Mouse (Mus musculus): ENCODE results near the gene Rps6kb2. TPM values are rescaled to one million over a fixed set of nuclear protein-coding genes. Genes with fewer than 3 reads are reported as not detected.

The Rps6kb2 gene
- polyA plus RNA-seq, 1 experiment from 2014 or later: 43.2 TPM

- no peak overlapping the region for H3K4me2 ChIP-seq
- peaks cover 66% of the 10 kb centered on the region for H3K36me3 ChIP-seq (ENCODE audit: insufficient read depth)
- no peaks in the 10 kb centered on the region for H3K4me1 ChIP-seq (ENCODE audit: insufficient read depth)
- H3K9me3 ChIP-seq (ENCODE audit: low read depth, low read length): no peaks in the 10 kb centered on the region
- no peaks in the 10 kb centered on the region for H3K27me3 ChIP-seq (ENCODE audit: insufficient read depth, low read length)
- TF ChIP-seq CTCF (IDR thresholded peaks at IDR 0.05; ENCODE audit: low read depth): no peak
- WGBS: 77% methylated on average over 10 of the region's 10 CpGs
- DNase-seq (no peak), ATAC-seq (ENCODE audit: insufficient read depth) (no peak)
- H3K9ac ChIP-seq: no peak overlapping the region
- H3K4me3 ChIP-seq (ENCODE audit: low read depth, low read length): no peak overlapping the region
- H3K27ac ChIP-seq (ENCODE audit: low read depth): no peak overlapping the region
Measured at GRCm38 (mm10) chr19:4114551-4114950, 48.6 kb downstream of the Rps6kb2 start.

- no peak for TF ChIP-seq CTCF (IDR thresholded peaks at IDR 0.05; ENCODE audit: low read depth)
- no peak overlapping the region for H3K9ac ChIP-seq
- H3K27ac ChIP-seq (ENCODE audit: low read depth): no peak overlapping the region
- DNase-seq: no peak
- H3K4me2 ChIP-seq: peak overlapping the region; percentile 11; the same call in 1 of the 2 replicates
- H3K36me3 ChIP-seq (ENCODE audit: insufficient read depth): peaks cover 63% of the 10 kb centered on the region
- H3K4me3 ChIP-seq (ENCODE audit: low read depth, low read length): no peak overlapping the region
- H3K9me3 ChIP-seq (ENCODE audit: low read depth, low read length): no peaks in the 10 kb centered on the region
- no peaks in the 10 kb centered on the region for H3K27me3 ChIP-seq (ENCODE audit: insufficient read depth, low read length)
- WGBS: 22% methylated on average over 5 of the region's 5 CpGs
- no peaks in the 10 kb centered on the region for H3K4me1 ChIP-seq (ENCODE audit: insufficient read depth)
- peak; percentile 23 for ATAC-seq (ENCODE audit: insufficient read depth)
Measured at GRCm38 (mm10) chr19:4113806-4114230, 49.3 kb downstream of the Rps6kb2 start.

- no peak overlapping the region for H3K27ac ChIP-seq (ENCODE audit: low read depth)
- no peak overlapping the region for H3K9ac ChIP-seq
- 61% methylated on average over 13 of the region's 13 CpGs for WGBS
- H3K9me3 ChIP-seq (ENCODE audit: low read depth, low read length): no peaks in the 10 kb centered on the region
- H3K4me3 ChIP-seq (ENCODE audit: low read depth, low read length): no peak overlapping the region
- 0 out of 2 replicates have a peak overlapping the region, but pooled peaks have one; percentile 11 for H3K4me2 ChIP-seq
- no peak for TF ChIP-seq CTCF (IDR thresholded peaks at IDR 0.05; ENCODE audit: low read depth)
- H3K4me1 ChIP-seq (ENCODE audit: insufficient read depth): no peaks in the 10 kb centered on the region
- H3K27me3 ChIP-seq (ENCODE audit: insufficient read depth, low read length): no peaks in the 10 kb centered on the region
- peak; percentile 58 for DNase-seq
- peak; percentile 64; the same call in 1 of the 2 replicates for ATAC-seq (ENCODE audit: insufficient read depth)
- peaks cover 63% of the 10 kb centered on the region for H3K36me3 ChIP-seq (ENCODE audit: insufficient read depth)
Measured at GRCm38 (mm10) chr19:4113186-4113805, 49.9 kb downstream of the Rps6kb2 start.

GRCm38 (mm10) chr19:4112063-4112960 is 50.8 kb downstream of the Rps6kb2 start:
- peaks cover 54% of the 10 kb centered on the region for H3K36me3 ChIP-seq (ENCODE audit: insufficient read depth)
- no peaks in the 10 kb centered on the region for H3K4me1 ChIP-seq (ENCODE audit: insufficient read depth)
- no peaks in the 10 kb centered on the region for H3K27me3 ChIP-seq (ENCODE audit: insufficient read depth, low read length)
- no peak overlapping the region for H3K27ac ChIP-seq (ENCODE audit: low read depth)
- DNase-seq (no peak), ATAC-seq (ENCODE audit: insufficient read depth) (no peak)
- H3K4me2 ChIP-seq: no peak overlapping the region
- WGBS: 94% methylated on average over 26 of the region's 26 CpGs
- H3K9me3 ChIP-seq (ENCODE audit: low read depth, low read length): no peaks in the 10 kb centered on the region
- no peak overlapping the region for H3K4me3 ChIP-seq (ENCODE audit: low read depth, low read length)
- no peak for TF ChIP-seq CTCF (IDR thresholded peaks at IDR 0.05; ENCODE audit: low read depth)
- no peak overlapping the region for H3K9ac ChIP-seq

- H3K27me3 ChIP-seq (ENCODE audit: insufficient read depth, low read length): no peaks in the 10 kb centered on the region
- H3K4me3 ChIP-seq (ENCODE audit: low read depth, low read length): no peak overlapping the region
- peaks cover 17% of the 10 kb centered on the region; the same call in 1 of the 2 replicates for H3K36me3 ChIP-seq (ENCODE audit: insufficient read depth)
- no peaks in the 10 kb centered on the region for H3K4me1 ChIP-seq (ENCODE audit: insufficient read depth)
- H3K4me2 ChIP-seq: no peak overlapping the region
- H3K9ac ChIP-seq: no peak overlapping the region
- 82% methylated on average over 9 of the region's 9 CpGs for WGBS
- H3K27ac ChIP-seq (ENCODE audit: low read depth): no peak overlapping the region
- ATAC-seq (ENCODE audit: insufficient read depth): no peak
- DNase-seq: no peak
- no peak for TF ChIP-seq CTCF (IDR thresholded peaks at IDR 0.05; ENCODE audit: low read depth)
- no peaks in the 10 kb centered on the region for H3K9me3 ChIP-seq (ENCODE audit: low read depth, low read length)
Measured at GRCm38 (mm10) chr19:4108535-4108934, 54.6 kb downstream of the Rps6kb2 start.

GRCm38 (mm10) chr19:4106654-4107053 is 56.5 kb downstream of the Rps6kb2 start:
- TF ChIP-seq CTCF (IDR thresholded peaks at IDR 0.05; ENCODE audit: low read depth): no peak
- no peaks in the 10 kb centered on the region for H3K9me3 ChIP-seq (ENCODE audit: low read depth, low read length)
- DNase-seq: no peak
- no peak overlapping the region for H3K27ac ChIP-seq (ENCODE audit: low read depth)
- WGBS: 86% methylated on average over 14 of the region's 14 CpGs
- H3K27me3 ChIP-seq (ENCODE audit: insufficient read depth, low read length): peaks cover 6% of the 10 kb centered on the region
- H3K9ac ChIP-seq: no peak overlapping the region
- no peak overlapping the region for H3K4me2 ChIP-seq
- no peaks in the 10 kb centered on the region for H3K36me3 ChIP-seq (ENCODE audit: insufficient read depth)
- no peaks in the 10 kb centered on the region for H3K4me1 ChIP-seq (ENCODE audit: insufficient read depth)
- H3K4me3 ChIP-seq (ENCODE audit: low read depth, low read length): no peak overlapping the region
- no peak for ATAC-seq (ENCODE audit: insufficient read depth)

- TF ChIP-seq CTCF (IDR thresholded peaks at IDR 0.05; ENCODE audit: low read depth): no peak
- Histone ChIP-seq H3K9ac (no peak overlapping the region), H3K27me3 (ENCODE audit: insufficient read depth, low read length) (peaks cover 26% of the 10 kb centered on the region), H3K9me3 (ENCODE audit: low read depth, low read length) (no peaks in the 10 kb centered on the region), H3K27ac (ENCODE audit: low read depth) (no peak overlapping the region), H3K4me1 (ENCODE audit: insufficient read depth) (peaks cover 7% of the 10 kb centered on the region; the same call in 1 of the 2 replicates), H3K4me2 (no peak overlapping the region), H3K36me3 (ENCODE audit: insufficient read depth) (no peaks in the 10 kb centered on the region), H3K4me3 (ENCODE audit: low read depth, low read length) (no peak overlapping the region)
- DNase-seq (no peak), ATAC-seq (ENCODE audit: insufficient read depth) (no peak)
- WGBS: 88% methylated on average over 16 of the region's 16 CpGs
Measured at GRCm38 (mm10) chr19:4104675-4105194, 58.4 kb downstream of the Rps6kb2 start.

Other genes with a start within 250 kb of the Rps6kb2 start
- 3.0 and 3.6 TPM in 2 replicates for gene Aldh3b1, start 233.5 kb downstream of the Rps6kb2 start, polyA plus RNA-seq (2014; fragmentation: Nextera tagmentation; extraction: Ambion mirVana)
- gene Unc93b1, start 228.2 kb downstream of the Rps6kb2 start, polyA plus RNA-seq (2014; fragmentation: Nextera tagmentation; extraction: Ambion mirVana): 13.3 and 14.8 TPM in 2 replicates
- not detected in 2 replicates for gene Aldh3b3, start 204.7 kb downstream of the Rps6kb2 start, polyA plus RNA-seq (2014; fragmentation: Nextera tagmentation; extraction: Ambion mirVana)
- gene Aldh3b2, start 191.0 kb downstream of the Rps6kb2 start, polyA plus RNA-seq (2014; fragmentation: Nextera tagmentation; extraction: Ambion mirVana): 0.62 and 1.0 TPM in 2 replicates
- 7.2 and 8.0 TPM in 2 replicates for gene Acy3, start 176.8 kb downstream of the Rps6kb2 start, polyA plus RNA-seq (2014; fragmentation: Nextera tagmentation; extraction: Ambion mirVana)
- gene Tbx10, start 170.6 kb downstream of the Rps6kb2 start, polyA plus RNA-seq (2014; fragmentation: Nextera tagmentation; extraction: Ambion mirVana): not detected in 2 replicates
- 24.4 and 25.3 TPM in 2 replicates for gene Nudt8, start 162.8 kb downstream of the Rps6kb2 start, polyA plus RNA-seq (2014; fragmentation: Nextera tagmentation; extraction: Ambion mirVana)
- 1.8 and 2.3 TPM in 2 replicates for gene Gm49405, start 162.7 kb downstream of the Rps6kb2 start, polyA plus RNA-seq (2014; fragmentation: Nextera tagmentation; extraction: Ambion mirVana)
- gene Doc2g, start 160.0 kb downstream of the Rps6kb2 start, polyA plus RNA-seq (2014; fragmentation: Nextera tagmentation; extraction: Ambion mirVana): 2.2 and 3.0 TPM in 2 replicates
- gene Ndufv1, start 150.5 kb downstream of the Rps6kb2 start, polyA plus RNA-seq (2014; fragmentation: Nextera tagmentation; extraction: Ambion mirVana): 193 and 198 TPM in 2 replicates
- gene Gstp1, start 125.4 kb downstream of the Rps6kb2 start, polyA plus RNA-seq (2014; fragmentation: Nextera tagmentation; extraction: Ambion mirVana): 424 and 468 TPM in 2 replicates
- 2.9 and 3.4 TPM in 2 replicates for gene Gstp2, start 117.3 kb downstream of the Rps6kb2 start, polyA plus RNA-seq (2014; fragmentation: Nextera tagmentation; extraction: Ambion mirVana)
- gene Gstp3, start 103.8 kb downstream of the Rps6kb2 start, polyA plus RNA-seq (2014; fragmentation: Nextera tagmentation; extraction: Ambion mirVana): not detected in 2 replicates
- not detected in 2 replicates for gene Cabp2, start 81.8 kb downstream of the Rps6kb2 start, polyA plus RNA-seq (2014; fragmentation: Nextera tagmentation; extraction: Ambion mirVana)
- 76.6 and 76.8 TPM in 2 replicates for gene Cdk2ap2, start 66.2 kb downstream of the Rps6kb2 start, polyA plus RNA-seq (2014; fragmentation: Nextera tagmentation; extraction: Ambion mirVana)
- gene Pitpnm1, start 63.4 kb downstream of the Rps6kb2 start, polyA plus RNA-seq (2014; fragmentation: Nextera tagmentation; extraction: Ambion mirVana): 5.5 and 7.3 TPM in 2 replicates
- gene Aip, start 37.5 kb downstream of the Rps6kb2 start, polyA plus RNA-seq (2014; fragmentation: Nextera tagmentation; extraction: Ambion mirVana): 93.5 and 94.5 TPM in 2 replicates
- gene Gpr152, start 23.6 kb downstream of the Rps6kb2 start, polyA plus RNA-seq (2014; fragmentation: Nextera tagmentation; extraction: Ambion mirVana): not detected in 2 replicates
- 0.09 TPM in 1 of 2 replicates, not detected in the other for gene Cabp4, start 19.3 kb downstream of the Rps6kb2 start, polyA plus RNA-seq (2014; fragmentation: Nextera tagmentation; extraction: Ambion mirVana)
- gene Coro1b, start 14.7 kb downstream of the Rps6kb2 start, polyA plus RNA-seq (2014; fragmentation: Nextera tagmentation; extraction: Ambion mirVana): 134 and 148 TPM in 2 replicates
- gene Ptprcap, start 9.8 kb downstream of the Rps6kb2 start, polyA plus RNA-seq (2014; fragmentation: Nextera tagmentation; extraction: Ambion mirVana): 0.81 and 1.1 TPM in 2 replicates
- 1.7 and 2.5 TPM in 2 replicates for gene Carns1, start 12.1 kb upstream of the Rps6kb2 start, polyA plus RNA-seq (2014; fragmentation: Nextera tagmentation; extraction: Ambion mirVana)
- gene Tbc1d10c, start 27.9 kb upstream of the Rps6kb2 start, polyA plus RNA-seq (2014; fragmentation: Nextera tagmentation; extraction: Ambion mirVana): 1.8 and 2.4 TPM in 2 replicates
- gene Ppp1ca, start 28.7 kb upstream of the Rps6kb2 start, polyA plus RNA-seq (2014; fragmentation: Nextera tagmentation; extraction: Ambion mirVana): 960 and 994 TPM in 2 replicates
- 42.1 and 47.4 TPM in 2 replicates for gene Rad9a, start 38.3 kb upstream of the Rps6kb2 start, polyA plus RNA-seq (2014; fragmentation: Nextera tagmentation; extraction: Ambion mirVana)
- gene Clcf1, start 50.9 kb upstream of the Rps6kb2 start, polyA plus RNA-seq (2014; fragmentation: Nextera tagmentation; extraction: Ambion mirVana): 4.4 and 5.0 TPM in 2 replicates
- not detected in 2 replicates for gene AC109138.7, start 51.0 kb upstream of the Rps6kb2 start, polyA plus RNA-seq (2014; fragmentation: Nextera tagmentation; extraction: Ambion mirVana)
- gene Pold4, start 68.5 kb upstream of the Rps6kb2 start, polyA plus RNA-seq (2014; fragmentation: Nextera tagmentation; extraction: Ambion mirVana): 22.6 and 22.8 TPM in 2 replicates
- gene Ssh3, start 105.8 kb upstream of the Rps6kb2 start, polyA plus RNA-seq (2014; fragmentation: Nextera tagmentation; extraction: Ambion mirVana): 10.6 and 11.1 TPM in 2 replicates
- 2.4 and 2.8 TPM in 2 replicates for gene Ankrd13d, start 119.8 kb upstream of the Rps6kb2 start, polyA plus RNA-seq (2014; fragmentation: Nextera tagmentation; extraction: Ambion mirVana)
- gene Grk2, start 142.9 kb upstream of the Rps6kb2 start, polyA plus RNA-seq (2014; fragmentation: Nextera tagmentation; extraction: Ambion mirVana): 19.4 and 23.0 TPM in 2 replicates
- 56.2 and 63.1 TPM in 2 replicates for gene Kdm2a, start 234.9 kb upstream of the Rps6kb2 start, polyA plus RNA-seq (2014; fragmentation: Nextera tagmentation; extraction: Ambion mirVana)

All from lung, embryonic 14.5 days (tissue).